Mouse (Mus musculus) lung, postnatal 0 days (tissue): ENCODE measurements around the gene Gas2. TPM values are rescaled to one million over a fixed set of nuclear protein-coding genes. Genes with fewer than 3 reads are reported as not detected.
A peak's percentile ranks its signal among the peaks of the same experiment; 100 is the strongest.

Experiments used
- ATAC-seq: fragments of 200-750 bp; cut with Nextera tagmentation; 2 replicates; pipeline ENCODE4 v1.8.0; 2017; ENCODE audit warnings: moderate library complexity
- DNase-seq: peaks from one replicate; pipeline ENCODE4 v3.0.0-alpha.2; 2016; ENCODE audit warnings: low spot score
- H3K27ac ChIP-seq: fragments of 300-500 bp; sonication (generic); 2 replicates; pipeline ENCODE4 v1.5.1; 2014; ENCODE audit warnings: antibody characterized with exemption, mild to moderate bottlenecking, low read length, mixed read lengths
- H3K27me3 ChIP-seq: fragments of 300-500 bp; sonication (generic); replicated peaks from 2 replicates; pipeline ENCODE4 v1.6.1; 2014; ENCODE audit warnings: low read length, mixed read lengths; ENCODE audit not compliant: insufficient read depth
- H3K36me3 ChIP-seq: fragments of 300-500 bp; sonication (generic); 2 replicates; pipeline ENCODE4 v1.6.1; 2014; ENCODE audit warnings: low read length, mixed read lengths; ENCODE audit not compliant: insufficient read depth
- H3K4me1 ChIP-seq: fragments of 300-500 bp; sonication (generic); 2 replicates; pipeline ENCODE4 v1.6.1; 2014; ENCODE audit warnings: antibody characterized with exemption, low read depth, low read length, mixed read lengths; ENCODE audit not compliant: insufficient read depth
- H3K4me2 ChIP-seq: fragments of 300-500 bp; sonication (generic); replicated peaks from 2 replicates; pipeline ENCODE4 v1.6.1; 2014; ENCODE audit warnings: low read depth, mild to moderate bottlenecking, low read length, moderate library complexity, mixed read lengths
- H3K4me3 ChIP-seq: fragments of 300-500 bp; sonication (generic); 2 replicates; pipeline ENCODE4 v1.5.1; 2014; ENCODE audit warnings: low read depth, low read length
- H3K9ac ChIP-seq: fragments of 300-500 bp; sonication (generic); replicated peaks from 2 replicates; pipeline ENCODE4 v1.6.1; 2014; ENCODE audit warnings: low read depth, mild to moderate bottlenecking
- H3K9me3 ChIP-seq: fragments of 300-500 bp; sonication (generic); 2 replicates; pipeline ENCODE4 v1.6.1; 2016; ENCODE audit warnings: low read length, mixed read lengths
- CTCF ChIP-seq: IDR thresholded peaks from 2 replicates; pipeline ENCODE4 v1.5.1; 2016; ENCODE audit warnings: antibody characterized with exemption, mild to moderate bottlenecking
- EP300 ChIP-seq: IDR thresholded peaks from 2 replicates; pipeline ENCODE4 v1.6.1; 2016; ENCODE audit warnings: antibody characterized with exemption, mild to moderate bottlenecking, control low read depth
- WGBS: fragments of 180-500 bp; shearing (Covaris S2); extraction: QIAGEN DNeasy Blood & Tissue Kit; methylation state at CpG from one replicate; pipeline ENCODE4 v1.1.7; 2014; 5-methylcytosine and 5-hydroxymethylcytosine counted together
- polyA plus RNA-seq: library from polyadenylated mRNA; unstranded; fragments of >200 nt; fragmentation: Nextera tagmentation; extraction: Ambion mirVana; gene quantifications from 2 replicates; pipeline ENCODE4 v1.2.1, GENCODE M21; 2015

The Gas2 gene
- polyA plus RNA-seq, 1 experiment from 2014 or later: 4.0 TPM

DNA sequence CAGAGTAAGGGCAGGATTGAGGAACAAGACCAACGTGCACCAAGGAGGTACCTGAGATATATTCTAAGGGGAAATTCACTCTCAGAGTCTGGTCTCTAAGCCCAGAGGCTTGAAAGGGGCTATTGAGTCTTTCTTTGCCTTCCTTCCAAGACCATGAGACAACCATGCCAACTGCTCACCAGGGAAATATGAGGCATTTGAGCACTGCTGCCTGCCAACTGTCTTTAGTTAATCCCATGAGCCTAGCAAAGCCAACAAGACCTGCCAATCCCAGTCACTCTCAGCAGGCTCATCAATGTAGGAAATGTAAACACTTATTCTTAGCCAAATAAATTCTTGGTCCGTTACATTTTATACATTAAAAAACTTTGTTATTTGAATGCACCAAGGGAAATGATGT is 40.3 kb upstream of the Gas2 start:
- H3K27me3 ChIP-seq: no peaks in the 10 kb centered on the region
- TF ChIP-seq EP300: no peak
- TF ChIP-seq CTCF: no peak
- no peak overlapping the region for H3K27ac ChIP-seq
- no peak overlapping the region for H3K4me2 ChIP-seq
- 42% methylated on average over 2 of the region's 2 CpGs for WGBS
- no peak overlapping the region for H3K4me3 ChIP-seq
- H3K9me3 ChIP-seq: no peaks in the 10 kb centered on the region
- H3K9ac ChIP-seq: no peak overlapping the region
- H3K36me3 ChIP-seq: no peaks in the 10 kb centered on the region
- no peaks in the 10 kb centered on the region for H3K4me1 ChIP-seq
- no peak for DNase-seq
- no peak for ATAC-seq

DNA sequence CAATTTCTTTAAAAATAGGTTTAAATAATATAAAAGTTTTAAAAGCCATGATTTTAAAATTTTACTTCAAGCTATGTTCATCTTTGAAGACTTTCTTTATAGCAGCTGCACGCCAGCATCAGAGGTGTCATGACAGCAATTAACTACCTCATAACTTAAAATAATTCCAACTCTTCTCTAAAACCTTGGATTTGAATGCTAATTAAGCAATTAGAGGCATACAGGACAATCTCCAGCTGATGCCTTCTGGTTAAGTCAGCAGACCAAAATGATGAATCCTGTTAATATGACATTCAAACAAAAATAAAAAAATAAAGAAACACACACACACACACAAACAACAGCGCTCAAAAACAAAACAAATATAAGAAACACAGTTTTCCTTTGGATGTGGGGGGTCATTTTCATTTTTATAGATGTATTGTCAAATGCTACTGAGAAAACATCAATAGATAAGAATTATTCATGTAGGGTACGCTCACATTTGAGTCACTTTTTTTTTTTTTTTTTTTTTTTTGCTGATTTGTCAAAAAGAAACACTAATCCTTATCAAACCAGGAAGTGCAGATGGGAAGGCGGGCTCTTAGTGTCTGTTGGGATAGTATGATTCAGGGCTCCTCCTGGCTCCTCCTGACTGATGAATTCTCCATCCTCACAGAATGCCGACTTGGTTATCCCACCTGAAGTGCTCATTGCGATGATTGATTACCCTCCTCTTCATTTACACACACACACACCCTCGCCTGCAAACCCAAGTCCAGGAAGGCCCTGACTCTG is 38.1 kb upstream of the Gas2 start:
- H3K27ac ChIP-seq: no peak overlapping the region
- no peak overlapping the region for H3K4me2 ChIP-seq
- no peak for TF ChIP-seq EP300
- no peak for TF ChIP-seq CTCF
- H3K27me3 ChIP-seq: no peaks in the 10 kb centered on the region
- no peaks in the 10 kb centered on the region for H3K36me3 ChIP-seq
- H3K4me3 ChIP-seq: no peak overlapping the region
- ATAC-seq (no peak), DNase-seq (no peak)
- H3K4me1 ChIP-seq: no peaks in the 10 kb centered on the region
- WGBS: 66% methylated on average over 7 of the region's 7 CpGs
- no peaks in the 10 kb centered on the region for H3K9me3 ChIP-seq
- no peak overlapping the region for H3K9ac ChIP-seq

DNA sequence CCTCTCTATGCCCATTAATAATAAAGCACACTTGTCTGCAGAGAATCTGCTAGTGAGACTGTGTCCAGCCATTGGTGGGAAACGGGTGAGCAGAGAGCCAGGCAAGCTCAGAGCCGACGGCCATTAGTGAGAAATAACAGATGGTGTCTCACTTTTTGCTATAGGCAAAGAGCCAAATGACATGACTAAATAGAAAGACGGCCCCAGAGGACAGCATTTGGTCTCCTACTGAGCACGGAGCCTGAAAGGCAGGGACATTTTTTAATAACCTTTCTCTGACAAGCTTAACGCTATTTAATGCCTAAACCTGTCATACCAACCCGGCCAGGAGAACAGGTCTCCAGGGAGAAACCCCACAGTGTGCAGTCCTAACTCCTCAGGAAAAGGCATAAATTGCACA is 29.9 kb upstream of the Gas2 start:
- H3K36me3 ChIP-seq: no peaks in the 10 kb centered on the region
- H3K4me3 ChIP-seq: no peak overlapping the region
- H3K9ac ChIP-seq: no peak overlapping the region
- H3K9me3 ChIP-seq: no peaks in the 10 kb centered on the region
- DNase-seq: peak; percentile 5
- 46% methylated on average over 7 of the region's 7 CpGs for WGBS
- no peaks in the 10 kb centered on the region for H3K27me3 ChIP-seq
- H3K4me2 ChIP-seq: no peak overlapping the region
- H3K27ac ChIP-seq: no peak overlapping the region
- no peaks in the 10 kb centered on the region for H3K4me1 ChIP-seq
- no peak for ATAC-seq
- TF ChIP-seq EP300: no peak

DNA sequence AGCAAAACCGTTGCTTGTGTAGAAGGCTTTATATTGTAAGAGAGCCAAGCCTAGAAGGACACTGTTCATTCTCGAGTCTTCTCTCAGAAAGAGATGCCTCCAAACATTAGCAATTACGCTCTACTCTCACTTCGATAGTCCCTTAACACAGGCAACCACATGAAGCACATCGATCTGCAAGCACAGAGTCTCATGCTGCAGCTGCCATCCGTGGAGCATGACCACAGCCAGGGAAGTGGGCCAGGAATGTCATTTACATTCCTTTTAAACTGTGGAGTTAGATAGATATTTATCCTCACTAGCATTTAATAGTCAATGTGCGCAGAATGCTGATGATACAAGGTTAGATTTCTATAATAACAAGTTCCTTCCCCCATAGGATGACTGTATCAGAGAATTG is 21.3 kb upstream of the Gas2 start:
- ATAC-seq (no peak), DNase-seq (no peak)
- 69% methylated on average over 7 of the region's 7 CpGs for WGBS
- Histone ChIP-seq H3K36me3 (no peaks in the 10 kb centered on the region), H3K4me3 (no peak overlapping the region), H3K27me3 (no peaks in the 10 kb centered on the region), H3K9ac (no peak overlapping the region), H3K4me1 (no peaks in the 10 kb centered on the region), H3K27ac (no peak overlapping the region), H3K9me3 (no peaks in the 10 kb centered on the region), H3K4me2 (no peak overlapping the region)
- TF ChIP-seq EP300: no peak
- no peak for TF ChIP-seq CTCF

DNA sequence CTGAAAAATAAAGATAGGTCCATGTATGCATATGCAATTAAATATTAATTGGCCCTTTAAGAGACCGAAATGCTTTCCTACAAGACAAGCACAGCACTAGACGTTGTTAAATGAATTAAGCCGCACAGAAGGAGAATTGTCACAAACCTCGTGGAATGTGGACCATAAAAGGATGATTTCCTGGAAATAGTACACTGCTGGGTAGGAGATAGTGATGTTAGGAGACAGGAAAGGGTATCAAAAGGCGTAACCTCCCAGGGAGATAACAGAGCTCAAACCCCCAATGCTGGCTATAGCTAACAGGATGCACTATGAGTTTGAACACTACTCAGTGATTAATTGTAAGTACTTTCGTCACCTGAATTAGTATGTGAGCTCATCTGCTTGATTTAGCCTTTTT is 10.9 kb upstream of the Gas2 start:
- Histone ChIP-seq H3K4me2 (no peak overlapping the region), H3K4me3 (no peak overlapping the region), H3K27ac (no peak overlapping the region), H3K27me3 (no peaks in the 10 kb centered on the region), H3K36me3 (no peaks in the 10 kb centered on the region), H3K4me1 (no peaks in the 10 kb centered on the region), H3K9me3 (no peaks in the 10 kb centered on the region), H3K9ac (no peak overlapping the region)
- WGBS: 82% methylated on average over 6 of the region's 6 CpGs
- DNase-seq (no peak), ATAC-seq (no peak)
- TF ChIP-seq CTCF (no peak), EP300 (no peak)

DNA sequence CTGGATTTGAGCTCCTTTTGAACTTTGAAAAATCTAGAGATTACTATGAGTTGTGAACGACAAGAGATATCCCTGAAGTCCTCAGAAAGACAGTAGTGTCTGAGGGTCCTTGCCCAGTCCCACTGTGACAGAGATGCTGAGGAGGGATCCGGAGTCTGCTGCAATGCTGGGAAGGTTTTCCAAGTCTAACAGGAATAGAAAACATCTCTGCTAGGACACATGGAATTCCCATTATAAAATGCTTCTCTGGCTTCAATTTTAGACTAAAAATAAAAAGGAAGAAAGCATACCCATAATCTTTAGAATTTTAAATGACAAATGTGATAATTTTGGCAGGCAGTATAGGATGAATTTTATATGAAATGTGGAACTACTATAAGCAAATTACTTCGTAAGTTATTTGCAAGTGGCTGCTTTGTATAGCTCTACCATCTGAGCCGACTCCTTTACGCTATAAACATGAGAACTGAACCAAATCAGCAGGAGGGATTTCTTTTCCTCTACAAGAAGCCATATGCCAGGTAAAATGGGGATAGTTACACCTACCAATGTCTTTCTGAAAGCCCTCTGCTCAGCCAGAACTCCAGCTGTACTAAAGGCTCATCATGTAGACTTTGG is 9.8 kb upstream of the Gas2 start:
- TF ChIP-seq EP300: no peak
- no peak for TF ChIP-seq CTCF
- Histone ChIP-seq H3K4me2 (no peak overlapping the region), H3K27ac (no peak overlapping the region), H3K36me3 (no peaks in the 10 kb centered on the region), H3K9ac (no peak overlapping the region), H3K4me1 (no peaks in the 10 kb centered on the region), H3K4me3 (no peak overlapping the region), H3K9me3 (no peaks in the 10 kb centered on the region), H3K27me3 (no peaks in the 10 kb centered on the region)
- WGBS: 86% methylated on average over 5 of the region's 5 CpGs
- no peak for DNase-seq
- ATAC-seq: no peak
